Mouse (Mus musculus) CD4-positive naive resting alpha-beta T cell, adult 76 days (primary cell): ENCODE measurements around the gene Dok1. TPM values are rescaled to one million over a fixed set of nuclear protein-coding genes. Genes with fewer than 3 reads are reported as not detected.

Experiments
- total RNA-seq: library from RNA; stranded (reverse); gene quantifications from one replicate; pipeline ENCODE4 v1.2.4, GENCODE M21; 2023

Dok1 gene
- 13.2 TPM for total RNA-seq

DNA sequence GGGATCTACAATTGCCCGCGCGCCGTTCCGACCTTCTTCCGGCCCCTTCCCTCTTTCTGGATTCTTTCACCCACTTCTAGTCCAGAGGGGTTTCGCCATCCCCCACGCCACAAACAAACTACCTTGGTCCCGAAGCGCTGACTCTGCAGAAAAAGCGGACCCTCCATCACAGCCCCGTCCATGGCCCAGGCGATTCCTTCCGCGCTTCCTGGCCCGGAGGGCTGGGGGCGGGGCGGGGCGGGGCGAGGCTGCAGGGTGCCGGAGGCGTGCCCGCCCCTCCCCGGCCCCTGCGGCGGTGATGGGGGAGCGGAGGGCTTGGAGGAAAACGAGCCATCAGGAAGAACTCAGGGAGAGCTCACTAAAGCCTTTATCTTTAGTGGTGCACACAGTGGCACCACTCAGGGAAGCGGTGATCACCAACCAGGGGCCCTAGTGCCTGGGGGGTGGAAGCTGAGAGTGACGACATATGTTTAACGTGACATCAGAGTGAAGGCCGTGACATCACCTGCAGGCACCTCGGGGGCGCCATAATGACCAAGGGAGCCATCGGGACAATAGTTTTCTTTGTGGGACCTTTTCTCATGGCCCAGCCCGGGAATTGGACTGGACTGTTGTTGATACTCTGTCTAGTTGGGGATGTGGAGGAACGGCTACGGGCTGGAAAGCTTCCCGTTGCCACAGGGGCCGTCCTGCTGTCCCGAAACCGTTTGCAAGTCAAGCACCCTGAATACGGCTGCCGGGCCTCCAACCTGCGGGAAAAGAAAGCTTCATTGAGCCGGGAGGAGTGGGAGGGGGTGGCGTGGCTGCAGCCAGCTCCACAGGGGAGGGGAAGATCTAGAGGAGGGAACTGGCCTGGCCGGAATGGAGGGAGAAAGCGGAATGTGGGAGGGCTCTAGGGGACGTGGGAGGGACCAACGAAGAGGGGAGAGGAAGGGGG is at the start of gene Dok1, which contains the start of gene Loxl3:
Dok1 (minus strand) TSS at position 223 of the 937 bp plus-strand sequence.
Loxl3 (plus strand) TSS at position 925 of the 937 bp plus-strand sequence.

DNA sequence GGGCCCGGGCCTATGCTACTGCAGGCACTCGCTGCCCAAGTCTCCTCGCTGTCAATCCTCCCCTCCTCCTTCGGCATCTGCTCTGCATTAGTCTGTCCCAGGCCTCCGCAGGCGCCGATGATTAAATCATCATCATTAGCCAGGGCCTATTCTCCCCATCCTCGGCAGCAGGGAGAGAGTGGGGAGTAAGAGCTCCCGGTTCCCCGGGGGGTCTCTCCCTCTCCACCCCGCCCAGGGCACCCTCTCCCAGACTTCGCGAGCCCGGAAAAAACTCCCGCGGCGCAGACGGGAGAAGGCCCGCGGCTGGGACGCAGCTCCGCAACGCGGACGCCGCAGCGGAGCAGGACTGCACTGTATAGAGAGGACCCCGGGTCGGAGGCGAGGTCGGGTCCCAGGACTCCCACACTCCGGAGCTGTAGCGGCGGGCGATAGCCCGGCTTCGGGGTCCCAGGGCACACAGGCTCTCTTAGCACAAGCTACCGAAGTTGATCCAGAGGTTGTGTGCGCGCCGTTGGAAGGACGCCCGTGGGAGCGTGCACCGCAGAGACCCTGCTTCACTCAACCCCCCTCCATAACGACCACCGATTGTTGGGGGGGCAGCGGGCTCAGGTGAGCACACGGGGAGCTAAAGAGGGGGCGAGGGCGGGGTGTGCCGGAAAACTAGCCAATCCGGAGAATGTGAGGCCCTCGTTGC is 44.5 kb upstream of the Dok1 start, which contains the start of gene Pcgf1:
Pcgf1 (plus strand) TSS at position 240 of the 694 bp plus-strand sequence.

DNA sequence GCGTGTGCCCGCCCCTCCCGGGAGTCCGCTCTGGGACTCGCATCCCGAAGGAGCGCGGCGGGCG is 36.8 kb upstream of the Dok1 start, which contains the start of gene Tlx2:
Tlx2 (minus strand) TSS at position 47 of the 64 bp plus-strand sequence.

DNA sequence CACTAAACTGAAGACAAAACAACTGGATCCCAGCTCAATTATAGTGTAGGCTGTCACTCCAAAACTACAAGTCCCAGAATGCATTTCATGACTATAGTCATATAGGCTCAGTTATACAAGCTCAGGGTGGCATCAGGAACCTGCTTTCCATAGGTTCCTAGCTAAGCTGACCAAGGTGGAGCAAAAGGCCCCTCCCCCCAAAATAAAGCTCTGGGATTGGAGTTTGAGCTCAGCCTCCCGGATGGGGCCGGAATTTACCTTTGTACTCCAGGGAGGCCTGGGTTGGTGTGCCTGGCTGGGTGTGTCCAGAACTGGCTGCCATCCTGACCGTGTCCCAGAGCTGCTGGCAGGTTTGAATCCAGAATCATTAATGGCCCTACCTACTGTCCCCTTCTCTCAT is 24.5 kb upstream of the Dok1 start, which contains the start of gene Dqx1:
Dqx1 (plus strand) TSS at position 55 of the 400 bp plus-strand sequence.

DNA sequence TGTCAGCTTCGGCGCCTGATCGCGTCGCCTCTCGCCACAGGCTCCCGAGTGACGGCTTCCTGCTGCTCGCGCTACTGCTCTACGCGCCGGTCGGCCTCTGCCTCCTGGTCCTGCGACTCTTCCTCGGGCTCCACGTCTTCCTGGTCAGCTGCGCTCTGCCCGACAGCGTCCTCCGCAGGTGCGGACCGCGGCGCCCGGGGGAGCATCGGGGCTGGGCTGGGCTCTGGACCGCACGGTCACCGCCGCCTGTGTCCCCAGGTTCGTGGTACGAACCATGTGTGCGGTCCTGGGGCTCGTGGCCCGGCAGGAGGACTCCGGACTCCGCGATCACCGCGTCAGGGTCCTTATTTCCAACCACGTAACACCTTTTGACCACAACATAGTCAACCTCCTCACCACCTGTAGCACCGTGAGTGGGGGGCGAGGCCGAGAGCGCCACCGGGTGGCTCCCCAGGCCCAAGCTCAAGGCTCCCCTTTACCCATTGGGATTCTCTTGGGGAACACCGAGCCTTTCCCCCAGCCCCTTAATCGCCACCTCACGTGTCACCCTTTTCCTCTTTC is 21.7 kb upstream of the Dok1 start, which contains the start of gene Htra2:
Htra2 (minus strand) TSS at position 403 of the 561 bp plus-strand sequence.

DNA sequence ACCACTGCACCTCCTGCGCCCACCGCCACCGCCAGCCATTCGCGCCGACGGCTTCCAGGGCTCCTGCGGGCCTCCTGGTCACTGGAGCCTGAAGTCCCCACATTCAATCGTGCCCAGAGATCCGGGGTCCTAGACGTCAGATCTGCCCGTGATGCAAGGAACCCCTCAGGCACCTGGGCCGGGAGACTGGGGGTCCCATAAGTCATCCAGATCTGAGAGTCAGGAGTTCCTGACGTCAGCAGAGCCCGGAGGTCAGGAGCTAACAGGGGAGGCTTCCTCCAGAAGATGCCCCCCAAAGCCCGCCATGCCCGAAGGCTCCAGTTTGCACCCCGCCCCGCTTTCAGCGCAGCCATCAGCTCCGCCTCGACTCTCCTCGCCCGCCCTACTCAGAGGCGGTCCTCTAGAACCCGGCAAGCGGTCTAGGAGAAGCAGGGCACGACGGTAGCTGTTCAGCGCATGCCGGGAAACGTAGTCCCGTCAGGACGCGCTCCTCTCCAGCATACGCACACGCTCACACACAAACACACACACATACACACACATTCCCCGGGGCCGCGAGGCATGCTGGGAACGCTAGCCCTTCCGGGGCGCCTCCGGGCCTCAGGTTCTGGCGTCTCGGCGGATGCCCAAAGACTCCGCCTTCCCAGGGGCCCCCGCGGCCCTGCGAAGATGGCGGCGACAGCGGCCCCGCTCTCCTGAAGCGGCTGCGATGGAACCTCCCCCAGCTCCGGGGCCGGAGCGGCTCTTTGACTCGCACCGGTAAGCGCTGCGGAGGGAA is 21.0 kb upstream of the Dok1 start, which contains the start of gene Aup1:
Aup1 (plus strand) TSS at position 448 of the 778 bp plus-strand sequence.

Other genes starting within 250 kb of the Dok1 start
- gene Sema4f, start 93.7 kb downstream of the Dok1 start, total RNA-seq, result 17.1 TPM
- not detected for gene M1ap, start 86.6 kb downstream of the Dok1 start, total RNA-seq
- gene Loxl3, start 702 bp upstream of the Dok1 start, total RNA-seq, result not detected
- 376 TPM for gene Aup1, start 21.1 kb upstream of the Dok1 start, total RNA-seq
- 25.8 TPM for gene Htra2, start 21.8 kb upstream of the Dok1 start, total RNA-seq
- gene Dqx1, start 24.4 kb upstream of the Dok1 start, total RNA-seq, result 11.6 TPM
- gene Tlx2, start 36.8 kb upstream of the Dok1 start, total RNA-seq, result not detected
- 20.6 TPM for gene Pcgf1, start 44.4 kb upstream of the Dok1 start, total RNA-seq
- not detected for gene Lbx2, start 52.9 kb upstream of the Dok1 start, total RNA-seq
- gene Ccdc142, start 68.1 kb upstream of the Dok1 start, total RNA-seq, result 10.7 TPM
- gene Gm42688, start 68.1 kb upstream of the Dok1 start, total RNA-seq, result 6.1 TPM
- gene Mrpl53, start 75.6 kb upstream of the Dok1 start, total RNA-seq, result 24.3 TPM
- gene Mogs, start 82.0 kb upstream of the Dok1 start, total RNA-seq, result 38.4 TPM
- gene Wbp1, start 88.1 kb upstream of the Dok1 start, total RNA-seq, result 37.7 TPM
- 25.4 TPM for gene Ino80b, start 92.0 kb upstream of the Dok1 start, total RNA-seq
- not detected for gene Rtkn, start 102.0 kb upstream of the Dok1 start, total RNA-seq
- gene Wdr54, start 122.9 kb upstream of the Dok1 start, total RNA-seq, result not detected
- not detected for gene 1700003E16Rik, start 122.9 kb upstream of the Dok1 start, total RNA-seq
- 85.3 TPM for gene Dctn1, start 132.4 kb upstream of the Dok1 start, total RNA-seq
- gene Slc4a5, start 186.4 kb upstream of the Dok1 start, total RNA-seq, result not detected